Mouse (Mus musculus): ENCODE data around the gene Ctbp1. TPM values are rescaled to one million over a fixed set of nuclear protein-coding genes. Genes with fewer than 3 reads are reported as not detected.

Gene Ctbp1
- polyA plus RNA-seq, 1 experiment, result 332 TPM

DNA sequence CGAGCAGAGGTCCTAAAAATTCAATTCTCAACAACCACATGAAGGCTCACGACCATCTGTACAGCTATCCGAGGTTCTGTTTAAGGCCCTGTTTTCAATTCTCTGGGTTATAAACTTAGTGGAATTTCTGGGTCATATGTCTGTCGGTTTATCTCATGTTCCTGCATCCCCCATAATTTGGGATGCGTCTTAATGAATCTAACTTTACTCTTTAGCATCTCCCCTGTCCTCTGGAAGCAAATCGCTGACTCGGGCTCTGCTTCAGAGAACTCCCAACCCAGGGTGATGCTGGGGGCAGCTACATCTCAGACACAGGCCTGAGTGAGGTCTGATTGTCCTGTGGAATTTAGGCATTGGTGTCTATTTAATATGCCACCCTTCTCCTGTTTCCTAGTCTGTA lies 70.5 kb downstream of the Ctbp1 start:
- WGBS, result 75% methylated on average over 7 of the region's 7 CpGs
- peaks cover 3% of the 10 kb centered on the region; the same call in 1 of the 2 replicates for H3K4me1 ChIP-seq (ENCODE audit: control insufficient read depth, insufficient read depth, low read length)
- TF ChIP-seq POLR2A (IDR thresholded peaks at IDR 0.05; ENCODE audit: borderline replicate concordance, extremely low read depth, low read depth, low read length) (no peak), CTCF (IDR thresholded peaks at IDR 0.05; ENCODE audit: insufficient read depth, low read length) (no peak)
- no peak overlapping the region for H3K4me3 ChIP-seq (replicated peaks; ENCODE audit: extremely low read depth, low read depth, low read length)
- no peak for DNase-seq

DNA sequence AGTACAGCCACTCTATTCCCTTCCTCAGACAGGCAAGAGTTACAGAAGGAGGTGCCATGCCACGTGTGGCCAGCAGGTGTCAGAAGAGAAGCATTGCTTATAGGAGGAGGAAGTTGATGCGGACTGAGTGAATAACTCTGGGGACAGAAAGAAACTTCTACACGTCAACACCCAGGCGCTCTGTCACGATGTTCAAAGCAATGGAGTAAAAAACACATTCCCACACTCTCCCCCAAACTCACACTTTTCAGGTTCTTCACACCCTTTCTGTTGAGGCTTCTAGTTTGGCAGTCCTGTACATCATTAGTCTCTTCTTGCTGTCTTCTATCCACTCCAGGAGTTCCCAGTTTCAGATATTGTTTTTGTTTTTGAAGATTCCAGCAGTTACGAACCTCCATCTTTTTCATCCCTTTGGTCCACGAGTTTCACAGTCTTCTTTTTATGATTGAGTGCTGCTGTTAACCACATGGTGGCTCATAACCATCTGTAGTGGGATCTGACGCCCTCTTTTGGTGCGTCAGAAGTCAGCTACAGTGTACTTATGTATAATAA lies 71.0 kb downstream of the Ctbp1 start:
- DNase-seq, result peak; percentile 73
- Histone ChIP-seq H3K4me1 (ENCODE audit: control insufficient read depth, insufficient read depth, low read length) (peaks cover 3% of the 10 kb centered on the region; the same call in 1 of the 2 replicates), H3K4me3 (replicated peaks; ENCODE audit: extremely low read depth, low read depth, low read length) (no peak overlapping the region)
- 7% methylated on average over 9 of the region's 9 CpGs for WGBS
- TF ChIP-seq CTCF (IDR thresholded peaks at IDR 0.05; ENCODE audit: insufficient read depth, low read length), result peak; percentile 99
- no peak for TF ChIP-seq POLR2A (IDR thresholded peaks at IDR 0.05; ENCODE audit: borderline replicate concordance, extremely low read depth, low read depth, low read length)

DNA sequence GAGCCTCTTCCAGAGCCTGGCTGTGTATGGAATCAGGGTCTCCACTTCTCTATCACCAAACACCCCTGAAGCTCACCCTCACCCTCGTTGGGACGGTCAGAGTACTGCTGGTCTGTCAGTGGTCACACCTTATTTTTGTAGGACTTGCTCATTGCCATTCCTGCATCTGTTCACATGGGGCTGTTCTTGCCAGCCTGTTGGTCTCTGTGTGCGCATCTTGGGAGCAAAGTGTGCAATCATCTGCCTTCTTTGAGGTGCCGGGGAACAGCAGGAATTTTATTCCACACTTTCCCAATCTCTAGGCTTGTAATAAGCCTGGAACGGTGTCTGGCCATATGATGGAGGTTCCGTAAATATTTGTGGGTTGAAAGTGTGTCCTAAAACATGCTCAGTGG lies 71.6 kb downstream of the Ctbp1 start:
- no peak for TF ChIP-seq POLR2A (IDR thresholded peaks at IDR 0.05; ENCODE audit: borderline replicate concordance, extremely low read depth, low read depth, low read length)
- no peak for TF ChIP-seq CTCF (IDR thresholded peaks at IDR 0.05; ENCODE audit: insufficient read depth, low read length)
- no peak overlapping the region for H3K4me3 ChIP-seq (replicated peaks; ENCODE audit: extremely low read depth, low read depth, low read length)
- no peak for DNase-seq
- 69% methylated on average over 6 of the region's 6 CpGs for WGBS
- peaks cover 3% of the 10 kb centered on the region; the same call in 1 of the 2 replicates for H3K4me1 ChIP-seq (ENCODE audit: control insufficient read depth, insufficient read depth, low read length)

DNA sequence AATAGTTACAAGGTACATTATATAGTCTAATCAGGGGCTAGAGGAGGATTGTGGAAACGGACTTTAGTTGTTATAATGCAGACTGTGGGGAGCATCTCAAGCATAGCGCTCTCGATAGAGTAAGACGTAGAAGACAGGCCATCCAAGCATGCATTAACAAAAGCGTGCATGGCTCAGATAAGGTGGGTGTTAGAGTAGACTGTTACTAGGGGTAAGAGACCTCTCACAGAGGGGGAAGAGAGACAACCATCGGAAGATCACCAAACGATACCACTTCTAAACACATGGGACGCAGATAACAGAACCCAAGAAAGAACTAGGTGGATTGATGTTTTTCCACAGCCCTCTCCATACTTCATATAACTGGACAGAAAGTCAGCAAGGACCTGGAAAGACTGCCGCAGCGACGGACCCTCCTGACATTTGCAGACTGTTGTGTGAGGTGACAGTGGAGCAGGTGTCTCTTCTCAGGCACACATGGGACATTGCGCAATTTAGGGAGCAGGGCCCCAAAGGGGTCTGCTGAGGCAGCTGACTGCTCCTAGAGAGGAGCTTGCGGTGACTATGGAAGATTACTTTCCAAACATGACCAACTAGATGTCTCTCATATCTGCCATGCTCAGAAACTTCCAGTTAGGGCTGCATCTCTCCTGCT lies 72.2 kb downstream of the Ctbp1 start:
- DNase-seq, result no peak
- no peak overlapping the region for H3K4me3 ChIP-seq (replicated peaks; ENCODE audit: extremely low read depth, low read depth, low read length)
- TF ChIP-seq CTCF (IDR thresholded peaks at IDR 0.05; ENCODE audit: insufficient read depth, low read length) (no peak), POLR2A (IDR thresholded peaks at IDR 0.05; ENCODE audit: borderline replicate concordance, extremely low read depth, low read depth, low read length) (no peak)
- H3K4me1 ChIP-seq (ENCODE audit: control insufficient read depth, insufficient read depth, low read length), result peaks cover 3% of the 10 kb centered on the region; the same call in 1 of the 2 replicates
- WGBS, result 64% methylated on average over 13 of the region's 13 CpGs

DNA sequence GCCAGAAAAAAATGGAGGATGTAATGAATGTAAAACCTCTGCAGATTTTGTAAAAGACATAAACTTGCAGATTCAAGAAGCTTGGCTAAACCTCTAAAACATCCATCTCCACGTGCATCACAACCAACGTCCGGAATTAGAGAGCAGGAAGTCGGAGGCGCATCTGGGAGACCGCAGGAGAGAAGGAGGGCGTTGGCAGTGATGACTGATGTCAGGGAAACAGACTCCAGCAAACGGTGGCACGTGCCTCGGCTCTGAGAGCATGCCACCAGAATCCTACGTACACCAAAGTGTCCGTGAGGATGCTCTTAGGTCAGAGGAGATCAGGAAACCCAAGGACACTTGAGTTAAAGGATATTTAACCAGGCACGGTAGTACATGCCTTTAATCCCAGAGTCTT lies 73.1 kb downstream of the Ctbp1 start:
- WGBS, result 38% methylated on average over 13 of the region's 13 CpGs
- no peak for DNase-seq
- TF ChIP-seq CTCF (IDR thresholded peaks at IDR 0.05; ENCODE audit: insufficient read depth, low read length) (no peak), POLR2A (IDR thresholded peaks at IDR 0.05; ENCODE audit: borderline replicate concordance, extremely low read depth, low read depth, low read length) (no peak)
- H3K4me3 ChIP-seq (replicated peaks; ENCODE audit: extremely low read depth, low read depth, low read length), result no peak overlapping the region
- peaks cover 3% of the 10 kb centered on the region; the same call in 1 of the 2 replicates for H3K4me1 ChIP-seq (ENCODE audit: control insufficient read depth, insufficient read depth, low read length)

DNA sequence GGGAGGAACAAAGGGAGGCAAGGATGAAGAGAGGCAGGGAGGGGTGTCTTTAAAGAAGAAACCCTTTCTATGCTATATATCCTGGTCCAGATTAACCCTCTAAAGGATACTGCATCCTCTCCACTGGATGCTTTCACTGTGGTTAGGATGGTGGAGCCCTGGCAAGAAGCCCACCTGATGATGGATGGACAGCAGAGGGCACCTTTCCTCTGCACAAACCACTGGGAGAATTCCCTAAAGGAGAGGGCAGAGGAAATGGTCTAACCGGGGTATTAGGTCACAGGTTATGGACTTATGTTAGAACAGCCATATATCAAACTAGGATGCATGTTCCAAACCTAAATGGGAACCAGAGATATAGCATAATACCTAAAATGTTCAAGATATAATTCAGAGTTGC lies 74.7 kb downstream of the Ctbp1 start:
- peaks cover 3% of the 10 kb centered on the region; the same call in 1 of the 2 replicates for H3K4me1 ChIP-seq (ENCODE audit: control insufficient read depth, insufficient read depth, low read length)
- no peak for DNase-seq
- no peak overlapping the region for H3K4me3 ChIP-seq (replicated peaks; ENCODE audit: extremely low read depth, low read depth, low read length)
- 34% methylated on average over 1 of the region's 1 CpGs for WGBS
- TF ChIP-seq CTCF (IDR thresholded peaks at IDR 0.05; ENCODE audit: insufficient read depth, low read length) (no peak), POLR2A (IDR thresholded peaks at IDR 0.05; ENCODE audit: borderline replicate concordance, extremely low read depth, low read depth, low read length) (no peak)

Other genes with a start within 250 kb of the Ctbp1 start
- 1.8 and 2.5 TPM in 2 replicates for gene Slc5a1, start 170.8 kb downstream of the Ctbp1 start, polyA plus RNA-seq (2012; rRNA removed)
- 27.3 and 47.8 TPM in 2 replicates for gene Spon2, start 56.5 kb downstream of the Ctbp1 start, polyA plus RNA-seq (2012; rRNA removed)
- gene Maea, start 60.5 kb upstream of the Ctbp1 start, polyA plus RNA-seq (2012; rRNA removed), result 97.4 and 114 TPM in 2 replicates
- gene Uvssa, start 103.6 kb upstream of the Ctbp1 start, polyA plus RNA-seq (2012; rRNA removed), result 4.8 and 5.9 TPM in 2 replicates
- gene Nkx1-1, start 159.0 kb upstream of the Ctbp1 start, polyA plus RNA-seq (2012; rRNA removed), result not detected in 2 replicates